Mouse (Mus musculus): Measurements from ENCODE around the gene Ppp1r12a.

GRCm38 (mm10) chr10:108155687-108156067, 6.3 kb upstream of the Ppp1r12a start:
- TF ChIP-seq CEBPB (IDR thresholded peaks at IDR 0.05; ENCODE audit: insufficient read depth, poor library complexity, severe bottlenecking) (no peak), MAX (IDR thresholded peaks at IDR 0.05; ENCODE audit: low read depth) (no peak), POLR2A (IDR thresholded peaks at IDR 0.05; ENCODE audit: insufficient read length, low read depth) (no peak), TCF3 (IDR thresholded peaks at IDR 0.05; ENCODE audit: insufficient read length, low read depth) (no peak), REST (IDR thresholded peaks at IDR 0.05; ENCODE audit: insufficient read depth, insufficient read length) (no peak), USF1 (IDR thresholded peaks at IDR 0.05; ENCODE audit: low read depth) (no peak), E2F4 (IDR thresholded peaks at IDR 0.05; ENCODE audit: insufficient read depth) (no peak), MYOG (IDR thresholded peaks at IDR 0.05; ENCODE audit: control insufficient read depth in 1 of 3, insufficient read depth in 1 of 3, insufficient read length in 2 of 3, low read depth in 2 of 3) (no peak), POLR2AphosphoS2 (IDR thresholded peaks at IDR 0.05; ENCODE audit: insufficient read length, low read depth) (no peak), SRF (IDR thresholded peaks at IDR 0.05; ENCODE audit: control insufficient read depth, insufficient read length, low read depth) (no peak), MYOD1 (IDR thresholded peaks at IDR 0.05; ENCODE audit: control insufficient read depth in 1 of 3, insufficient read length in 2 of 3, low read depth in 2 of 3) (no peak)

Data from myocyte (in vitro differentiated cells).